Mouse (Mus musculus): ENCODE results near the gene Rap1gds1.

Rap1gds1 gene

GRCm38 (mm10) chr3:139048701-139049622 is 26.0 kb downstream of the Rap1gds1 start:
- no peak for DNase-seq (ENCODE audit: low read depth)

DNA sequence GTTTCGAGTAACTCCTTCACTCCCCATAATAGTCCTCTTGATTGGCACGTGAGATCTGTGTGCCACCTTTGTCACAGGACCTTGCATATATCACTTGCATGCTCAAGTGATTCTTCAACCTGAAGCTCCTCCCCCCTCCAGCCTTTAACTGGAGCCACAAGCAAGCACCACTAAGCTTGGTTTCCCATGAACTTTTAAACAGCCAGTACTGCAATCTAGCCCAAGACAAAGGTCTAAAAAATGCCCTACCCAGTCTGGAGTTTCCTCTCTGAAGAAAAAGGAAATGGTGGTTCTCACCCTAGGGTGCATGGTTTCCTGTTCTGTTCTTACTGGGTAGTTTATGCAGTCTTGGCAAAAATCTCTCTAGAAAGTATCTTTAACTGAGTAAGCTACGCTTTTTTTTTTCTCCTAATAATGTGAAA is 32.6 kb downstream of the Rap1gds1 start:
- DNase-seq (ENCODE audit: low read depth) = peak; percentile 32

- no peak for DNase-seq (ENCODE audit: low read depth)
Observed at GRCm38 (mm10) chr3:139041921-139042320, 33.1 kb downstream of the Rap1gds1 start.

GRCm38 (mm10) chr3:139037030-139037429 is 38.0 kb downstream of the Rap1gds1 start:
- DNase-seq (ENCODE audit: low read depth) = no peak

DNA sequence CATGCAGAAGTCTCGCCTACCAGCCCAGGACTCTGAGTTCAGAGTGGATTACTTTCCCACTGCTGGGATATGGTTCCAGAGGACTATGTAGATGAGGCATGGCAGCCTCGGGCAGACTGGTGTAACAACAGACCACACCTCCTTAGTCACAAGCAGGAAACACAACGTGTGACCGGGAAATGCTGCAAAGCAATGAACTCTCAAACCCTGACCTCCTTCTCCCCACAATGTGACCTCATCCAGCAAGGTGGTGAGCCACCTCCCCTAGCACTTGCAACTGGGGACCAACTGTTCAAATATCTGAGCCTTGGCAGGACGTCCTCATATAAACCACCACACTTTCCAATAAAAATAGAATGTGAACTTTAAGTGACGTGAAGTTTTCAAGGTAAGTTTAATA is 41.8 kb downstream of the Rap1gds1 start:
- no peak for DNase-seq (ENCODE audit: low read depth)

DNA sequence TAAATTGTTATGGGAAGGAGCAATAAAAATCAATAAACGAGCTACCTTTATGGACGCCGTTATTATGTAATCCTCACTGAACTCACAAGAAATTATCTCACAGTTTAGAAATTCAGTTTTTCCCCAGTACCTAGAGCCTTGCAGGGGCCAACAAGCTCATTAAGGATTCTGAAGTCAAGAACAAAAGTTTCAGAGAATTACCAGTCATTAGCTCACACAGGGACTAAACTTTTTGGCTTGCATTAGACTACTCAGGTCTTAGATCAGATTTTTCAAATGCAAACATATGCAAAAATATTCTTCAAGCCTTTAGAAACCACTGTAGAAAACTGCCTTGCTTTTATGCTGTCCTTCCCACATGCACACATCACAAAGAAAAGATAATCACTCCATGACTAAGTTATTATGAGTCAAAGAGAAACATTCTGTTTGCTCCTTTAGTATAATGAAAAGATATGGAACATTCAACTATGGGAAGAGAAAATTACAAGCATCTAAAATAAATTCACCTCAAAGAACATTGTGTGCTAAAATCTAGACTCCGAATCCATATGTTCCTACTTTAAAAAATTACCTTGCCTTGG is 44.3 kb downstream of the Rap1gds1 start:
- no peak for DNase-seq (ENCODE audit: low read depth)

- no peak for DNase-seq (ENCODE audit: low read depth)
Observed at GRCm38 (mm10) chr3:139025077-139025476, 49.9 kb downstream of the Rap1gds1 start.

- DNase-seq (ENCODE audit: low read depth) = no peak
Observed at GRCm38 (mm10) chr3:139023585-139023984, 51.4 kb downstream of the Rap1gds1 start.

- no peak for DNase-seq (ENCODE audit: low read depth)
Observed at GRCm38 (mm10) chr3:139012352-139012751, 62.6 kb downstream of the Rap1gds1 start.

GRCm38 (mm10) chr3:139005669-139006068 is 69.3 kb downstream of the Rap1gds1 start:
- no peak for DNase-seq (ENCODE audit: low read depth)

DNA sequence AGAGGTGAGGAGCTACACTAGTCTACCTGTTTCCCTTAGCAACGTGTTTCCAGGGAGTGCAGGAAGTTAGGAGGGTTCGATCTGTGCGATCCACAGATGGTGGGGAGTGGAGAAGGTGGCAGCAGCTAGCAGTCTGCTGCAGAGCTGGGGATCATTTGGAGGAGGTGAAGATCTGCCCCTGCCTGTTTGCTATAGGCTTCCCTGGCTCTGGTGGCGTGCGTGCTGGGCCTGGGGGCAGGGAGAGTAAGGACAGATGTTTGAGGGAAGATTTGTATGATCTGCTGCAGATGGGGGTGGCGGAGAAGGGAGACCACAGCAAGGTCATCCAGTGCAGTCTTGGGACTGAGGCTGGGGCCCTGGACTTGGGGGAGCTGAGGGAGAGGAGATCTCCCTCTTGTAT is 72.2 kb downstream of the Rap1gds1 start:
- no peak for DNase-seq (ENCODE audit: low read depth)

GRCm38 (mm10) chr3:139000071-139000867 is 74.7 kb downstream of the Rap1gds1 start:
- DNase-seq (ENCODE audit: low read depth) = no peak

DNA sequence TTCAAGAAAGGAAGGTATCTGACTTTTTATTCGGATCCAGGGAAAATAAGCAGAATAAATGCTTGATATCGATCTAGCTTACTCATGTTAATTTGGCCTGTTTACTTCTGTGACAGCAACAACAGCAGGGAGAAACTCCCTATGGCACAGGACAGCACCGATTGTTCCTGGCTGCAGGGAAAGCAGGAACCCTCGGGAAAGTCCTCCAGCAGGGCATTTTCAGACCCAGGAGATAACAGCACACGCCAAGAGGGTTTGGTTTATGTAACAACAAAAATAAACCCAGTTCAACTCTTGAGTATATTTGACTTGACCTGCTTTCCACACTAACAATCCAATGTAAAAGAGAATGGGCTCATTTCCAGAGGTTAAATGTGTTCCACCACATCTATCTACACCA is 81.5 kb downstream of the Rap1gds1 start:
- DNase-seq (ENCODE audit: low read depth) = no peak

GRCm38 (mm10) chr3:138991367-138991766 is 83.6 kb downstream of the Rap1gds1 start:
- DNase-seq (ENCODE audit: low read depth) = no peak

- DNase-seq (ENCODE audit: low read depth) = no peak
Observed at GRCm38 (mm10) chr3:138989141-138989540, 85.9 kb downstream of the Rap1gds1 start.

GRCm38 (mm10) chr3:138988004-138988403 is 87.0 kb downstream of the Rap1gds1 start:
- no peak for DNase-seq (ENCODE audit: low read depth)

- DNase-seq (ENCODE audit: low read depth) = no peak
Observed at GRCm38 (mm10) chr3:138982249-138982648, 92.8 kb downstream of the Rap1gds1 start.

- DNase-seq (ENCODE audit: low read depth) = no peak
Observed at GRCm38 (mm10) chr3:138977413-138977812, 97.6 kb downstream of the Rap1gds1 start.

GRCm38 (mm10) chr3:138967627-138968026 is 107.4 kb downstream of the Rap1gds1 start:
- no peak for DNase-seq (ENCODE audit: low read depth)

DNA sequence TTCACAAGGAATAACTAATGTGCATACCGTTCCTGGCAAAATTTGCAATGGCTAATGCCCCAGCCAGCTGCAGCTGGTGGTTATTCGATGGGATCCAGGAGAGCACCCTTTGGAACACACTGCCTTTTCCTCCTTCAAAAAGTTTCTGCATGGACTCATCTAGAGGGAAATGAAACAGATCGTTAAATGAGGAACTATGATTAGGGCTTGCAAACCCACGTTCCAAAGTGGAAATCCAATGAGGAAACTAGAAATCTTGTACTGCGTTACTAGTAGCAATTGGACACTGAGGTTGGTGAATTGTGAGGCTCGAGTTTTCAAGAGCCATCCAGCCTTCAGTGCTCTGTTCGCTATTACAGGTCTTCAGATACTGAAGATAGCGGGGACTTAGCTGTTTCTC is 116.5 kb downstream of the Rap1gds1 start:
- no peak for DNase-seq (ENCODE audit: low read depth)

- DNase-seq (ENCODE audit: low read depth) = no peak
Observed at GRCm38 (mm10) chr3:138955220-138955619, 119.8 kb downstream of the Rap1gds1 start.

DNA sequence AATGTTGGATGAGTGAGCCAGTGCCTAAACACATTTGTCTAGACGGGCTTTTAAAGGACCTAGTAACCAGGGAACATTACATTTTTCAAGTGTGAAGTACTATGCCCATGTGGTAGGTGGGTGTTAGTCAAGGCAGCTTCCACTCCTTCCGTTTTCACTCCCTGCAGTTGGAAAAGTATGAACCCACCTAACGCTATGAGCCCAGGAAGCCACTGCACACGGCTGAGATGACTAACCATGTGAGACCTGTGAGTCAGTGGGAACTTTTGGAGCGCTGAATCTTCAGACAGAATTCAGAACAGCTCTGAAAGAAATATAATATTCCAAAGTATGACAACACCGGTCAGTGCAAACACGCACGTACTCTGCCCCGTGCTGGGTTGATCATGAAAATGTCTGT is 125.9 kb downstream of the Rap1gds1 start:
- no peak for DNase-seq (ENCODE audit: low read depth)

DNA sequence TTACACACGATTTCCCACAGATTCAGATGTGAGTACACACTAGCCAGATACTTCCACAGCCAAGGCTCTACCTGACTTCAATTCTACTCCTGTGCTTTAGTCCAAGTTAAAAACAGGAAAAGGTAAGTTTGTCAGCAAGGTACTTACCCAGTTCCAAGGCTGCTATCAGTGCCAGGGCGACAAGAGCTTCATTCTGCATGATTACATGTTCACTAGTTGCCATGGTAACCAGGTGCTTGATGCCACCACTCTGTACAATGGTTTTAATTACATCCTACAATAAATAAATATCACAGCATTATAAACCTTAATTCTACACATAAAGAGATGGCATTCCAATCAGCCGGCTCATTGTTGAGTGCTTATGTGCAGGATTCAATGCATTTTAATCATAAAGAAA is 129.5 kb downstream of the Rap1gds1 start:
- no peak for DNase-seq (ENCODE audit: low read depth)

Data from c-Kit-positive CD71-negative TER-119-negative erythroid progenitor cells, embryonic 14.5 days (primary cell).